Mouse (Mus musculus) limb, embryonic 13.5 days (tissue): ENCODE results near the gene Esr1. TPM values are rescaled to one million over a fixed set of nuclear protein-coding genes. Genes with fewer than 3 reads are reported as not detected.

ENCODE experiments used
- ATAC-seq: fragments of 200-750 bp; cut with Nextera tagmentation; 2 replicates; pipeline ENCODE4 v1.8.0; 2017; ENCODE audit warnings: low read depth, moderate number of reproducible peaks, moderate TSS enrichment; ENCODE audit not compliant: low FRiP score
- H3K27ac ChIP-seq: fragments of 300-500 bp; sonication (generic); 2 replicates; pipeline ENCODE4 v1.5.1; 2015; ENCODE audit warnings: inconsistent platforms, mild to moderate bottlenecking, moderate library complexity
- H3K27me3 ChIP-seq: fragments of 300-500 bp; sonication (generic); 2 replicates; pipeline ENCODE4 v1.6.1; 2015; ENCODE audit warnings: mild to moderate bottlenecking, inconsistent platforms
- H3K36me3 ChIP-seq: fragments of 300-500 bp; sonication (generic); 2 replicates; pipeline ENCODE4 v1.6.1; 2015; ENCODE audit warnings: inconsistent platforms, mild to moderate bottlenecking, moderate library complexity
- H3K4me1 ChIP-seq: fragments of 300-500 bp; sonication (generic); 2 replicates; pipeline ENCODE4 v1.6.1; 2015; ENCODE audit warnings: inconsistent platforms
- H3K4me2 ChIP-seq: fragments of 300-500 bp; sonication (generic); replicated peaks from 2 replicates; pipeline ENCODE4 v1.6.1; 2015; ENCODE audit warnings: inconsistent platforms, mild to moderate bottlenecking, moderate library complexity
- H3K4me3 ChIP-seq: fragments of 300-500 bp; sonication (generic); 2 replicates; pipeline ENCODE4 v1.5.1; 2015; ENCODE audit warnings: moderate library complexity, mild to moderate bottlenecking, inconsistent platforms
- H3K9ac ChIP-seq: fragments of 300-500 bp; sonication (generic); 2 replicates; pipeline ENCODE4 v1.6.1; 2015; ENCODE audit warnings: mild to moderate bottlenecking, inconsistent platforms
- H3K9me3 ChIP-seq: fragments of 300-500 bp; sonication (generic); 2 replicates; pipeline ENCODE4 v1.6.1; 2016; ENCODE audit warnings: inconsistent platforms
- WGBS: fragments of 180-500 bp; shearing (Covaris S2); methylation state at CpG from one replicate; pipeline ENCODE4 v1.1.7; 2015; 5-methylcytosine and 5-hydroxymethylcytosine counted together
- polyA plus RNA-seq: library from polyadenylated mRNA; unstranded; fragments of >200 nt; fragmentation: Nextera tagmentation; extraction: Ambion mirVana; gene quantifications from 2 replicates; pipeline ENCODE4 v1.2.1, GENCODE M21; 2015

Esr1 gene
- polyA plus RNA-seq, 1 experiment from 2014 or later = 0.92 TPM

DNA sequence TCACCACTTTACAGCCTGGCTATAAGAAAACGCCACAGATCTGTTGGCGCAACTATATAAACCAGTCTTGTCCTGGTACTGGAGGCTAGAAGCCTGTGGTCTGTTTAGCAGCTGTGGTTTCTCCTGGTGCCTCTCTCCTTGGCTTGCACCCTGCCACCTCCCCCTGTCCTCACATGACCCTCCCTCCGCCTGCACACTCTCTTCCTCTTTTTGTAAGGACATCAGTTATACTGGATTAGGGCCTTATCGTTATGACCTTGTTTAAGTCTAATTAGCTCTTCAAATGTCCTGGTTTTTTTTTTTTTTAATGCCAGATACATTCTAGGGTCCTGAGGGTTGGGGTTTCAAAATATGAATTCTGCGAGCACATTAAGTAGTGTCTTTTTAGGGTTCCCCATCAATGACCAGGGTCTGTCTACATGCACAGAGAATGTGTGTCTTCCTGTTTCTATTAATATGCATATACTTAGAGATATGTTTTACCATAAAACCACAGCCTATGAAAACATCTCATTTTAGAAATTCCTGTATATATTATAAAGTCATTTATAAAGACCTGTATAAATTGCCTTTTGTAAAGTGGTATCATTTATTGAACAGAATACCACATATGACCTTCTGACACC is 175.7 kb downstream of the Esr1 start:
- no peak for ATAC-seq
- Histone ChIP-seq H3K27me3 (no peaks in the 10 kb centered on the region), H3K4me1 (no peaks in the 10 kb centered on the region), H3K9me3 (no peaks in the 10 kb centered on the region), H3K4me3 (no peak overlapping the region), H3K27ac (no peak overlapping the region), H3K9ac (no peak overlapping the region), H3K4me2 (no peak overlapping the region), H3K36me3 (no peaks in the 10 kb centered on the region)
- WGBS = 74% methylated on average over 5 of the region's 5 CpGs

GRCm38 (mm10) chr10:4798268-4798808 is 186.9 kb downstream of the Esr1 start:
- H3K9ac ChIP-seq = no peak overlapping the region
- H3K36me3 ChIP-seq = no peaks in the 10 kb centered on the region
- no peaks in the 10 kb centered on the region for H3K4me1 ChIP-seq
- no peaks in the 10 kb centered on the region for H3K27me3 ChIP-seq
- 70% methylated on average over 3 of the region's 3 CpGs for WGBS
- H3K4me3 ChIP-seq = no peak overlapping the region
- ATAC-seq = no peak
- H3K4me2 ChIP-seq = no peak overlapping the region
- no peak overlapping the region for H3K27ac ChIP-seq
- H3K9me3 ChIP-seq = no peaks in the 10 kb centered on the region

DNA sequence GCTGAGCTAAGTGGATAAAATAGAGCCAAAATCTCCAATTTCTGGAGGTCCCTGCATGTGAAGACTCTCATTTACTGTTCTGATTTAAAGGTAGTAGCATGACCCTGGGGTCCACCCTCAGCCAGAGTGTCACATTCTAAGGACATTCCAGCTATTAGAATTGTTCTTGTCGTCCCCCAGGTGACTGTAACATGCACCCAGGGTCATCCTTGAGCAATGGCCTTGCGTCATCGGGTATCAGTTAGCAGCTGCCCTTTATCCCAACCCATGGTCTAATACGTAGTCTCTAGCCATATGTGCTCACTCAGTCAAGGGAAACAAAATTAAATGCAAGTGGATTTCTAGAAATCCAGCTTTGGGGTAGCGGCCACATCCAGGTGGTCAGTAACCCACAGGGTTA is 213.0 kb downstream of the Esr1 start:
- ATAC-seq = no peak
- Histone ChIP-seq H3K9me3 (no peaks in the 10 kb centered on the region), H3K27me3 (no peaks in the 10 kb centered on the region), H3K4me2 (no peak overlapping the region), H3K36me3 (no peaks in the 10 kb centered on the region), H3K9ac (no peak overlapping the region), H3K4me3 (no peak overlapping the region), H3K27ac (no peak overlapping the region), H3K4me1 (no peaks in the 10 kb centered on the region)
- 91% methylated on average over 5 of the region's 5 CpGs for WGBS

GRCm38 (mm10) chr10:4830592-4830991 is 219.2 kb downstream of the Esr1 start:
- no peak overlapping the region for H3K4me2 ChIP-seq
- H3K27me3 ChIP-seq = no peaks in the 10 kb centered on the region
- 87% methylated on average over 6 of the region's 6 CpGs for WGBS

GRCm38 (mm10) chr10:4838099-4838498 is 226.7 kb downstream of the Esr1 start:
- peak; percentile 66; the same call in 1 of the 2 replicates for ATAC-seq
- 62% methylated on average over 4 of the region's 4 CpGs for WGBS
- Histone ChIP-seq H3K27ac (no peak overlapping the region), H3K4me3 (no peak overlapping the region), H3K9ac (no peak overlapping the region), H3K4me1 (no peaks in the 10 kb centered on the region), H3K36me3 (no peaks in the 10 kb centered on the region), H3K9me3 (no peaks in the 10 kb centered on the region), H3K27me3 (no peaks in the 10 kb centered on the region), H3K4me2 (no peak overlapping the region)

More at GRCm38 (mm10) chr10:4830592-4830991, 219.2 kb downstream of the Esr1 start:
- Histone ChIP-seq H3K4me3 (no peak overlapping the region), H3K4me1 (no peaks in the 10 kb centered on the region), H3K36me3 (no peaks in the 10 kb centered on the region), H3K9ac (no peak overlapping the region), H3K9me3 (no peaks in the 10 kb centered on the region), H3K27ac (no peak overlapping the region)
- ATAC-seq = no peak

DNA sequence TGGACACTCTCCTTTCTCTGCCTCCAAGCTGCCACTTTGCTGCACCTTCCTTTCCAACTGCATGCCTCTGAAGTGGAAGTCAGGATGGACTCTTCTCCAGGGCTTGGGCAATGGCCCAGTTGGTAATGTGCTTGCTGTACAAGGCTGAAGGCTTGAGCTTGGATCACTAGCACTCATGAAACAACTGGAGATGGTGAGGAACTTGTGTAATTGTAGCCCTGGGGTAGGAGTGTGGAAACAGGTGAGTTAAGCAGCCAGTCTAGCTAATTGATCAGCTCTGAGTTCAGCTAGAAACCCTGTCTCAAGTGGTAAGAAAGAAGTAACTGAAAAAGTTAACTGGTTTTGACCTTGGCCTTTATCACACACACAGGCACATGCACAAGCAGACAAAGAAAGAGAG is 229.6 kb downstream of the Esr1 start:
- Histone ChIP-seq H3K27me3 (no peaks in the 10 kb centered on the region), H3K9ac (no peak overlapping the region), H3K9me3 (no peaks in the 10 kb centered on the region), H3K4me3 (no peak overlapping the region), H3K4me1 (no peaks in the 10 kb centered on the region), H3K36me3 (no peaks in the 10 kb centered on the region), H3K27ac (no peak overlapping the region), H3K4me2 (no peak overlapping the region)
- no peak for ATAC-seq

DNA sequence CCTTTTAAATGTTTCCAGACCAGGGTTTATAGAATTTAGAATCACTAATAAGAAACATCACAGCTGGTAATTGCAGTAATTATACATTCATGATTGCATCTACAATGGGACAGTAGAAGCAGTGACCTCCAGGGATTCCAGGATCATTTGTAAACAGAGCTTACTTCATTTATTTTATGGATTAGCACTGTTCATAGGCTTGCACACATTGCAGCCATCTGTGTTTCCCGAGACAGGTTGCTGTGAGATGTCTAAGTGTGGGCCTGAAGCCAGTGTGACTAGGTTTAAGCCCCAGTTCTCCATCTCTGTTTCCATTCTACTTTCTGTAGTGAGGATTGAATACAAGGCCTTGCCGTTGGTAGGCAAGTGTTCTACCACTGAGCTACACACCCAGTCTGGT is 236.1 kb downstream of the Esr1 start:
- Histone ChIP-seq H3K4me2 (no peak overlapping the region), H3K9me3 (no peaks in the 10 kb centered on the region), H3K27me3 (no peaks in the 10 kb centered on the region), H3K27ac (no peak overlapping the region), H3K4me3 (no peak overlapping the region), H3K9ac (no peak overlapping the region), H3K36me3 (no peaks in the 10 kb centered on the region), H3K4me1 (no peaks in the 10 kb centered on the region)
- WGBS = 60% methylated on average over 2 of the region's 2 CpGs
- no peak for ATAC-seq

GRCm38 (mm10) chr10:4849881-4850280 is 238.5 kb downstream of the Esr1 start:
- no peaks in the 10 kb centered on the region for H3K9me3 ChIP-seq
- WGBS = 81% methylated on average over 3 of the region's 3 CpGs
- H3K27ac ChIP-seq = no peak overlapping the region
- no peak overlapping the region for H3K4me2 ChIP-seq
- no peak overlapping the region for H3K4me3 ChIP-seq
- no peaks in the 10 kb centered on the region for H3K27me3 ChIP-seq
- no peak overlapping the region for H3K9ac ChIP-seq
- H3K4me1 ChIP-seq = no peaks in the 10 kb centered on the region
- H3K36me3 ChIP-seq = no peaks in the 10 kb centered on the region
- no peak for ATAC-seq

DNA sequence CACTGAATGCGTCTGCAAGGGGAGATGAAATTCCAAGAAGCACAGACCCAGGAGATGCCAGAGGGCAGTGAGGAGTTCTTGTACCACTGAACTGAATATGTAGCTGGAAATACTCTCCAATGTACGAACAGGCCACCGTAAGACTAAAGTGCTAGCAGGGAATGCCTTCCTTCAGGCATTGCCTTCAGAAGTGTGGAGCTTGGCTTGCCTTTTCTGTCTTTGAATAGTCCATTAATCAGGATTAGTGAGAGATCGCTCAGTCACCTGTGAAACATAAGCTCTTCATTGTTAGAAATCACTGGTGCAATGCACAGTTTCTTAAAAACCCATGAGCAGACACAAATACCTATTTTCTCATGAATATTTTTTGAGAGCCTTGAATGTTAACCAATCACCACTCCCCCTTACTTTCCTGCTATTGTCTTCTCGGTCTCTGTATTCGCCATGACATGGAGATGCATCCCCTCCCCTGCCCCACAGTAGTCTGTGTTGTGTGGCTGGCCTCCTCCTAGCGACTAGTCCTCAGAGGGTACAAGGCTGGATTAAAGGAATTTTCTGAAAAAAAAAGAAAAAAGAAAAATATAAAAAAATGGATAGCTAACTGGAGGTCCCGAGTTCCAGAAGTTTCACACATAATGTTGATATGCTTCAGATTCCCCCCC is 263.8 kb downstream of the Esr1 start:
- Histone ChIP-seq H3K36me3 (no peaks in the 10 kb centered on the region), H3K9me3 (no peaks in the 10 kb centered on the region), H3K9ac (no peak overlapping the region), H3K4me1 (no peaks in the 10 kb centered on the region), H3K4me3 (no peak overlapping the region), H3K27me3 (no peaks in the 10 kb centered on the region), H3K27ac (no peak overlapping the region), H3K4me2 (no peak overlapping the region)
- no peak for ATAC-seq
- 82% methylated on average over 8 of the region's 8 CpGs for WGBS

- Histone ChIP-seq H3K4me2 (no peak overlapping the region), H3K27ac (no peak overlapping the region), H3K9me3 (no peaks in the 10 kb centered on the region), H3K9ac (no peak overlapping the region), H3K27me3 (no peaks in the 10 kb centered on the region), H3K4me1 (no peaks in the 10 kb centered on the region), H3K36me3 (no peaks in the 10 kb centered on the region), H3K4me3 (no peak overlapping the region)
- WGBS = 71% methylated on average over 1 of the region's 1 CpGs
- ATAC-seq = no peak
Observed at GRCm38 (mm10) chr10:4881391-4881790, 270.0 kb downstream of the Esr1 start.

- Histone ChIP-seq H3K27ac (no peak overlapping the region), H3K36me3 (no peaks in the 10 kb centered on the region), H3K4me3 (no peak overlapping the region), H3K9ac (no peak overlapping the region), H3K4me1 (no peaks in the 10 kb centered on the region), H3K27me3 (no peaks in the 10 kb centered on the region), H3K9me3 (no peaks in the 10 kb centered on the region), H3K4me2 (no peak overlapping the region)
- 65% methylated on average over 3 of the region's 3 CpGs for WGBS
- ATAC-seq = no peak
Observed at GRCm38 (mm10) chr10:4885506-4885905, 274.1 kb downstream of the Esr1 start.

- Histone ChIP-seq H3K36me3 (no peaks in the 10 kb centered on the region), H3K9me3 (no peaks in the 10 kb centered on the region), H3K4me3 (no peak overlapping the region), H3K27me3 (no peaks in the 10 kb centered on the region), H3K27ac (no peak overlapping the region), H3K4me1 (no peaks in the 10 kb centered on the region), H3K4me2 (no peak overlapping the region), H3K9ac (no peak overlapping the region)
- ATAC-seq = no peak
- 68% methylated on average over 8 of the region's 8 CpGs for WGBS
Observed at GRCm38 (mm10) chr10:4885961-4886360, 274.6 kb downstream of the Esr1 start.

- H3K4me2 ChIP-seq = no peak overlapping the region
- H3K36me3 ChIP-seq = no peaks in the 10 kb centered on the region
- no peak overlapping the region for H3K9ac ChIP-seq
- H3K4me3 ChIP-seq = no peak overlapping the region
- H3K27me3 ChIP-seq = no peaks in the 10 kb centered on the region
- ATAC-seq = no peak
- 46% methylated on average over 1 of the region's 1 CpGs for WGBS
- no peaks in the 10 kb centered on the region for H3K4me1 ChIP-seq
- no peak overlapping the region for H3K27ac ChIP-seq
- no peaks in the 10 kb centered on the region for H3K9me3 ChIP-seq
Observed at GRCm38 (mm10) chr10:4893475-4893874, 282.1 kb downstream of the Esr1 start.
